Mouse (Mus musculus): ENCODE data around the gene Phf23.

- no peak for TF ChIP-seq CEBPB (IDR thresholded peaks at IDR 0.05; ENCODE audit: low read depth)
- TF ChIP-seq USF1 (IDR thresholded peaks at IDR 0.05; ENCODE audit: low read depth), result no peak
- no peak for TF ChIP-seq MAX (IDR thresholded peaks at IDR 0.05)
- TF ChIP-seq CTCF (IDR thresholded peaks at IDR 0.05; ENCODE audit: control insufficient read depth, insufficient read depth, insufficient read length), result no peak
- TF ChIP-seq MYOD1 (IDR thresholded peaks at IDR 0.05; ENCODE audit: control insufficient read depth, insufficient read length, low read depth), result no peak
Measured at GRCm38 (mm10) chr11:70001159-70001558, 5.6 kb downstream of the Phf23 start.
